Mouse (Mus musculus) adrenal gland, adult (tissue): Measurements from ENCODE around the gene Hmcn2.

Experiments used
- DNase-seq, 2 experiments: peaks; one replicate each; pipeline ENCODE4 v3.0.0; 2022 to 2023; ENCODE audit warnings: low spot score in 1 of 2; ENCODE audit not compliant: inconsistent age in 2 of 2

Hmcn2 gene

GRCm38 (mm10) chr2:31505472-31505871 is 191.3 kb downstream of the Hmcn2 start:
- no peak for DNase-seq

GRCm38 (mm10) chr2:31508851-31509250 is 194.6 kb downstream of the Hmcn2 start:
- DNase-seq = no peak
